Mouse (Mus musculus) midbrain, embryonic 13.5 days (tissue): ENCODE data around the gene Abat. TPM values are rescaled to one million over a fixed set of nuclear protein-coding genes. Genes with fewer than 3 reads are reported as not detected.

Experiments used
- ATAC-seq: fragments of 200-750 bp; cut with Nextera tagmentation; 2 replicates; pipeline ENCODE4 v1.8.0; 2017; ENCODE audit warnings: mild to moderate bottlenecking, moderate TSS enrichment, moderate library complexity
- H3K27ac ChIP-seq: fragments of 300-500 bp; sonication (generic); 2 replicates; pipeline ENCODE4 v1.5.1; 2015; ENCODE audit warnings: inconsistent platforms, mild to moderate bottlenecking, moderate library complexity
- H3K27me3 ChIP-seq: fragments of 300-500 bp; sonication (generic); 2 replicates; pipeline ENCODE4 v1.6.1; 2015; ENCODE audit warnings: mild to moderate bottlenecking, inconsistent platforms
- H3K36me3 ChIP-seq: fragments of 300-500 bp; sonication (generic); 2 replicates; pipeline ENCODE4 v1.6.1; 2015; ENCODE audit warnings: mild to moderate bottlenecking, inconsistent platforms
- H3K4me1 ChIP-seq: fragments of 300-500 bp; sonication (generic); replicated peaks from 2 replicates; pipeline ENCODE4 v1.6.1; 2015; ENCODE audit warnings: inconsistent platforms
- H3K4me2 ChIP-seq: fragments of 300-500 bp; sonication (generic); replicated peaks from 2 replicates; pipeline ENCODE4 v1.6.1; 2015; ENCODE audit warnings: moderate library complexity, mild to moderate bottlenecking, inconsistent platforms
- H3K4me3 ChIP-seq: fragments of 300-500 bp; sonication (generic); replicated peaks from 2 replicates; pipeline ENCODE4 v1.5.1; 2015; ENCODE audit warnings: mild to moderate bottlenecking, inconsistent platforms
- H3K9ac ChIP-seq: fragments of 300-500 bp; sonication (generic); replicated peaks from 2 replicates; pipeline ENCODE4 v1.6.1; 2015; ENCODE audit warnings: mild to moderate bottlenecking, inconsistent platforms
- H3K9me3 ChIP-seq: fragments of 300-500 bp; sonication (generic); 2 replicates; pipeline ENCODE4 v1.6.1; 2016; ENCODE audit warnings: mild to moderate bottlenecking, inconsistent platforms
- WGBS: fragments of 180-500 bp; shearing (Covaris S2); methylation state at CpG from one replicate; pipeline ENCODE4 v1.1.7; 2015; 5-methylcytosine and 5-hydroxymethylcytosine counted together
- microRNA-seq: library from miRNA; unstranded; fragments of <30 nt; microRNA quantifications from one replicate; pipeline ENCODE4, GENCODE M21; 2016
- polyA plus RNA-seq: library from polyadenylated mRNA; unstranded; fragments of >200 nt; fragmentation: Nextera tagmentation; extraction: Ambion mirVana; gene quantifications from 2 replicates; pipeline ENCODE4 v1.2.1, GENCODE M21; 2015

Abat gene
- polyA plus RNA-seq, 1 experiment from 2014 or later, result 55.2 TPM

- H3K36me3 ChIP-seq, result peaks cover 25% of the 10 kb centered on the region
- peak overlapping the region; percentile 17; the same call in 1 of the 2 replicates for H3K9ac ChIP-seq
- WGBS, result 68% methylated on average over 4 of the region's 4 CpGs
- peaks cover 78% of the 10 kb centered on the region for H3K4me1 ChIP-seq
- H3K27me3 ChIP-seq, result peaks cover 3% of the 10 kb centered on the region
- no peak overlapping the region for H3K27ac ChIP-seq
- H3K4me3 ChIP-seq, result no peak overlapping the region
- no peak for ATAC-seq
- peak overlapping the region; percentile 91 for H3K4me2 ChIP-seq
- H3K9me3 ChIP-seq, result no peaks in the 10 kb centered on the region
Measured at GRCm38 (mm10) chr16:8667814-8668213, 154.6 kb downstream of the Abat start.

- WGBS, result 64% methylated on average over 2 of the region's 2 CpGs
- peak overlapping the region; percentile 75; the same call in 1 of the 2 replicates for H3K9ac ChIP-seq
Measured at GRCm38 (mm10) chr16:8668386-8668785, 155.2 kb downstream of the Abat start.

GRCm38 (mm10) chr16:8669432-8669831, 156.2 kb downstream of the Abat start:
- Histone ChIP-seq H3K4me3 (peak overlapping the region; percentile 90), H3K4me1 (peaks cover 66% of the 10 kb centered on the region), H3K36me3 (0 out of 2 replicates have a peak, but pooled peaks cover 12% of the 10 kb centered on the region), H3K27ac (peak overlapping the region; percentile 87), H3K9ac (peak overlapping the region; percentile 75), H3K9me3 (no peaks in the 10 kb centered on the region), H3K27me3 (peaks cover 13% of the 10 kb centered on the region), H3K4me2 (peak overlapping the region; percentile 91)
- no peak for ATAC-seq
- WGBS, result 46% methylated on average over 5 of the region's 5 CpGs

More at GRCm38 (mm10) chr16:8668386-8668785, 155.2 kb downstream of the Abat start:
- peak overlapping the region; percentile 91 for H3K4me2 ChIP-seq
- H3K4me1 ChIP-seq, result peaks cover 75% of the 10 kb centered on the region
- peak overlapping the region; percentile 90; the same call in 1 of the 2 replicates for H3K4me3 ChIP-seq
- ATAC-seq, result no peak
- H3K27ac ChIP-seq, result no peak overlapping the region
- peaks cover 8% of the 10 kb centered on the region for H3K27me3 ChIP-seq
- peaks cover 20% of the 10 kb centered on the region for H3K36me3 ChIP-seq
- no peaks in the 10 kb centered on the region for H3K9me3 ChIP-seq

GRCm38 (mm10) chr16:8670041-8671035, 157.1 kb downstream of the Abat start:
- peak; percentile 57 for ATAC-seq
- peak overlapping the region; percentile 75 for H3K9ac ChIP-seq
- peaks cover 13% of the 10 kb centered on the region for H3K27me3 ChIP-seq
- no peaks in the 10 kb centered on the region for H3K9me3 ChIP-seq
- H3K36me3 ChIP-seq, result 0 out of 2 replicates have a peak, but pooled peaks cover 9% of the 10 kb centered on the region
- peak overlapping the region; percentile 87 for H3K27ac ChIP-seq
- peak overlapping the region; percentile 90 for H3K4me3 ChIP-seq
- 1% methylated on average over 15 of the region's 15 CpGs for WGBS
- peak overlapping the region; percentile 91 for H3K4me2 ChIP-seq
- peaks cover 58% of the 10 kb centered on the region for H3K4me1 ChIP-seq

Small RNA genes lying within 50 kb of the gene (microRNA-seq; reads per million reads assigned to microRNA genes)
- gene Gm22137, result not detected

Other genes with a start within 250 kb of the Abat start
- 0.30 TPM in 1 of 2 replicates, not detected in the other for gene Tmem114, start 88.3 kb upstream of the Abat start, polyA plus RNA-seq
- 31.4 and 33.5 TPM in 2 replicates for gene Mettl22, start 42.6 kb upstream of the Abat start, polyA plus RNA-seq
- 54.0 and 55.0 TPM in 2 replicates for gene Pmm2, start 124.2 kb downstream of the Abat start, polyA plus RNA-seq
- 25.1 and 26.2 TPM in 2 replicates for gene Tmem186, start 124.3 kb downstream of the Abat start, polyA plus RNA-seq
- gene Carhsp1, start 158.7 kb downstream of the Abat start, polyA plus RNA-seq, result 253 and 274 TPM in 2 replicates
- gene Gm5767, start 167.3 kb downstream of the Abat start, polyA plus RNA-seq, result not detected in 2 replicates